Mouse (Mus musculus) gastrocnemius, postnatal 14 days (tissue): Measurements from ENCODE around the gene Rpusd4. TPM values are rescaled to one million over a fixed set of nuclear protein-coding genes. Genes with fewer than 3 reads are reported as not detected.

Experiments
- DNase-seq: peaks from one replicate; pipeline ENCODE4 v3.0.0; 2021; ENCODE audit warnings: mixed read lengths
- intact Hi-C: fragments of 180-260 bp; cut with DNase I; formaldehyde crosslinking; loops from one replicate; pipeline ENCODE4 v1.15.1; 2025; ENCODE audit warnings: low total_unique reads
- total RNA-seq, 2 experiments: library from RNA; stranded (reverse); gene quantifications; 2 replicates each; pipeline ENCODE4 v1.2.3; 2021

Gene Rpusd4
- total RNA-seq, 2 experiments from 2014 or later = 6.7 to 6.8 TPM

DNA sequence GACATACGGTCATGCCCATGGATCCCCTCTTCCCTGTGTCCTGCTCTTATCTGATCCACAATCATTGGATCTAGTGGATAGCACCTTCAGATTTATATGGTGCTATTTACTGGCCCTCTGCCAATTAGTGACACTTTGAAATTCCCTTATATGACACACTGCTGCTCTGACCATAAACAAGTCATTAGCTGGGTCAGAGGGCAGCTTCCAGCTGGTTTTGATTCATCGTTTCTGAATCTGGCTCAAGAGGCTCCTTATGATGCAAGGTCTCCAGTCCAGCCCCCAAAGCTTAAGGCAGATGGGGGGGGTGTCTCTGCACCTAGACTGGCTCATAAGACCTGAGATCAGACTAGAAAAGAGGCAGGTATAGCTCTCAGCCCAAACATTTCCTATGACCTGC is 56.9 kb downstream of the Rpusd4 start:
- DNase-seq = no peak
- intact Hi-C loops = no loop called here

DNA sequence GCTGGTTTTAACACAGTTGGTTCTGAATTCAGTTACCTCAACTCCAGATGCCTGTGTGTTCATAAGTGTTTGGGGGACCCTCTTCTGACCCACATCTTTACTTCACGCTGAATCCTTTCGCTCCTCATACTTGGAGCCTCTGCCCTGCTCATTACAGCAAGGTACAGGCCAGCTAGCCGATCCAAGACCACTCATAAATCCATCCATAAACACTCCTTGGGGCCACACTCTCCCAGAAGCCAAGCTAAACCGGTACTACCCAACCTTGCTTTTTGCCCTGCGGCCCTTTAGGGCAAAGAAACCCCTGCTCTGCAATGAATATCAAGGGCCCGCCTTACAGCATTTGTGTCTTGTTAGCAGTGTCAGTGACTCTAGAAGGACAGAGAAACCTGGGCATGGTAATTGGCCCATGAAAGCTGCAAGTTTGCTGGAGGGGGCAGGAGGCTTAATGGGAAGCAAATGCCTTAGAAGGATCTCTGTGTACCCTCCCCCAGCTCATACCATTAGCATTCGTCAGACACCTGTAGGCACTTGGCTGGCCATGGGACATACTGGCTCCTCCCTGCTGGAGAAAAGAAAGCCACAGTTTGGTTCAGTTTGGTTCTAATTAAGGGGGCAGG is 59.1 kb downstream of the Rpusd4 start:
- DNase-seq = no peak
- intact Hi-C loops = no loop called here

Other genes starting within 250 kb of the Rpusd4 start
- gene St3gal4, start 148.6 kb upstream of the Rpusd4 start, total RNA-seq = 1 to 10 TPM; 5.8 to 7.3 TPM
- gene Dcps, start 91.8 kb upstream of the Rpusd4 start, total RNA-seq = 1 to 10 TPM; 5.8 to 7.4 TPM
- gene Srpr, start 67.7 kb upstream of the Rpusd4 start, total RNA-seq = 100 to 1,000 TPM; 167 to 168 TPM
- gene Tirap, start 67.6 kb upstream of the Rpusd4 start, total RNA-seq = 10 to 100 TPM; 17.0 to 20.0 TPM
- gene Foxred1, start 56.8 kb upstream of the Rpusd4 start, total RNA-seq = 10 to 100 TPM; 34.7 to 40.1 TPM
- 10 to 100 TPM; 18.1 to 19.8 TPM for gene Fam118b, start 60 bp upstream of the Rpusd4 start, total RNA-seq
- gene Cdon, start 153.3 kb downstream of the Rpusd4 start, total RNA-seq = 10 to 100 TPM; 17.7 to 21.7 TPM